Mouse (Mus musculus): ENCODE results near the gene Map3k9. TPM values are rescaled to one million over a fixed set of nuclear protein-coding genes. Genes with fewer than 3 reads are reported as not detected.

The Map3k9 gene
- 13.8 and 16.4 TPM in 2 replicates for polyA plus RNA-seq (2011; ENCODE audit: insufficient read depth, insufficient read length, low read depth, missing spikeins)

DNA sequence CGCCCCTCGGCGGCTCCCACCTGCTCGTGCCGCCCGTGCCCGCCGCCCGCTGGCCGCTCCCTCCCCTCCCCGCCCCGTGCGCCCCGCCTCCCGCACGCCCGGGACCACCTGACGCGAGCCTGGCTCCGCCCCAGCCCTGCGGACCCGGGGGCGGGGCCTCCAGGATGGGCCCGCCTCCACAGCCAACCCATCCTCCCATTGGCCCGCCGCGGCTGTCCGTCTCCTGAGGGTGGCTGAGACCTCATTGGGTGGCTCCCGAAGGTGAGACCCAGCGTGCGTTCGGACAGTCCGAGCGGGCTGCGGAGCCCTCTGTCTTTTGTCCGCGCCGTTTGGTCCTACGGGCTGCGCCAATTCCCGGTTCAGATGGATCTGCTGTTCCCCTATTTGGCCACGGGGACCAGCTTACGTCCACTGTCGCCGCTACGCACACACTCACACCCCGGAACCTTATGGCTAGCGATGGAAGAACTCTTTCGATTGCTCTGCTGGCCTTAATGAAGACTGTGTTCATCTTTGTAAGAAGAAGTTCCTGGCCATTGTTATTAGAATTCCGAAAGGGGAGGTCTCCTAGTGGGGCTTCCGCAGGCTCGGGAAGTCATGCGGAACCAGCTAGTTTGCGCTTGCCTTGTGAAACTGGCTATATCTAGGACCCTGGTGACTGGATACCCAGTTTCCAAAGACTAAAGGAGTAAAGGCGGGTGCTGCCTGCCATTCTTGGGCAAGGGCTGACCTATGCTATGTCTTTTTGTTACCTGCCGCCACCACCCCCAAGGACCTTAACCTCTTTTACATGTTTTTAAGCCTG is at the start of gene Map3k9:
Map3k9 (minus strand) TSS at position 71 of the 805 bp plus-strand sequence.
- no peaks in the 10 kb centered on the region for H3K9me3 ChIP-seq (replicated peaks; ENCODE audit: control insufficient read depth, insufficient read depth, low read length, poor library complexity, severe bottlenecking)
- H3K36me3 ChIP-seq (ENCODE audit: control insufficient read depth, insufficient read depth, low read length, poor library complexity, severe bottlenecking) = no peaks in the 10 kb centered on the region
- TF ChIP-seq CTCF (IDR thresholded peaks at IDR 0.05; ENCODE audit: low read depth, low read length) = no peak
- peak; percentile 90 for TF ChIP-seq POLR2A (IDR thresholded peaks at IDR 0.05; ENCODE audit: insufficient read depth, low read length)
- no peak for TF ChIP-seq EP300 (IDR thresholded peaks at IDR 0.05; ENCODE audit: insufficient read depth, low read depth, low read length)
- H3K4me3 ChIP-seq (ENCODE audit: low read depth, low read length) = peak within 1 kb of the TSS; percentile 81
- no peaks in the 10 kb centered on the region for H3K4me1 ChIP-seq (ENCODE audit: control insufficient read depth, insufficient read depth, low read length)
- peak within 1 kb of the TSS; percentile 72 for H3K27ac ChIP-seq (ENCODE audit: insufficient read depth, low read length)
- H3K9ac ChIP-seq (ENCODE audit: low read depth, poor library complexity, severe bottlenecking) = peak within 1 kb of the TSS; percentile 61
- no peaks in the 10 kb centered on the region for H3K27me3 ChIP-seq (ENCODE audit: control insufficient read depth, insufficient read depth, low read length, poor library complexity, severe bottlenecking)

DNA sequence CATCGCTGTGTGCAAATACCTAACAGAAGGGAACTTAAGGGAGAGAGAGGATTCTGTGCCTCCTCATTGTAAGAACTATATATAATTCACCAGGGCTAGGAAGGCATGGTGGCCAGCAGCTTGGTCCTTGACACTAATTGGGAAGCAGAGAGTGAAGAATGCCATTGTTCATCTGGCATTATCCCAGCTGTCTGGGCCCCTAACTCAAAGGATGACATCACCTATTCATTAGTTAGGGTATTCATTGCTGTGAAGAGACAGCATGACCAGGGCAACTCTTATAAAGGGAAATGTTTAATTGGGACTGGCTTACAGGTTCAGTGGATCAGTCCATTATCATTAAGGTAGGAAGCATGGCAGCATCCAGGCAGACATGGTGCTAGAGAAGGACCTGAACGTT is 47.4 kb upstream of the Map3k9 start:
- no peaks in the 10 kb centered on the region for H3K9me3 ChIP-seq (replicated peaks; ENCODE audit: control insufficient read depth, insufficient read depth, low read length, poor library complexity, severe bottlenecking)
- no peaks in the 10 kb centered on the region for H3K27me3 ChIP-seq (ENCODE audit: control insufficient read depth, insufficient read depth, low read length, poor library complexity, severe bottlenecking)
- H3K4me3 ChIP-seq (ENCODE audit: low read depth, low read length) = no peak overlapping the region
- no peak overlapping the region for H3K27ac ChIP-seq (ENCODE audit: insufficient read depth, low read length)
- no peak overlapping the region for H3K9ac ChIP-seq (ENCODE audit: low read depth, poor library complexity, severe bottlenecking)
- no peaks in the 10 kb centered on the region for H3K36me3 ChIP-seq (ENCODE audit: control insufficient read depth, insufficient read depth, low read length, poor library complexity, severe bottlenecking)
- TF ChIP-seq CTCF (IDR thresholded peaks at IDR 0.05; ENCODE audit: low read depth, low read length) (no peak), POLR2A (IDR thresholded peaks at IDR 0.05; ENCODE audit: insufficient read depth, low read length) (no peak), EP300 (IDR thresholded peaks at IDR 0.05; ENCODE audit: insufficient read depth, low read depth, low read length) (no peak)
- H3K4me1 ChIP-seq (ENCODE audit: control insufficient read depth, insufficient read depth, low read length) = no peaks in the 10 kb centered on the region

- Histone ChIP-seq H3K4me3 (ENCODE audit: low read depth, low read length) (no peak overlapping the region), H3K27me3 (ENCODE audit: control insufficient read depth, insufficient read depth, low read length, poor library complexity, severe bottlenecking) (no peaks in the 10 kb centered on the region), H3K27ac (ENCODE audit: insufficient read depth, low read length) (no peak overlapping the region), H3K4me1 (ENCODE audit: control insufficient read depth, insufficient read depth, low read length) (no peaks in the 10 kb centered on the region), H3K9me3 (replicated peaks; ENCODE audit: control insufficient read depth, insufficient read depth, low read length, poor library complexity, severe bottlenecking) (no peaks in the 10 kb centered on the region), H3K9ac (ENCODE audit: low read depth, poor library complexity, severe bottlenecking) (no peak overlapping the region), H3K36me3 (ENCODE audit: control insufficient read depth, insufficient read depth, low read length, poor library complexity, severe bottlenecking) (no peaks in the 10 kb centered on the region)
- TF ChIP-seq POLR2A (IDR thresholded peaks at IDR 0.05; ENCODE audit: insufficient read depth, low read length) (no peak), CTCF (IDR thresholded peaks at IDR 0.05; ENCODE audit: low read depth, low read length) (no peak), EP300 (IDR thresholded peaks at IDR 0.05; ENCODE audit: insufficient read depth, low read depth, low read length) (no peak)
Measured at GRCm38 (mm10) chr12:81822778-81823480, 42.0 kb upstream of the Map3k9 start.

GRCm38 (mm10) chr12:81822176-81822575 is 41.2 kb upstream of the Map3k9 start:
- no peak overlapping the region for H3K4me3 ChIP-seq (ENCODE audit: low read depth, low read length)
- H3K4me1 ChIP-seq (ENCODE audit: control insufficient read depth, insufficient read depth, low read length) = no peaks in the 10 kb centered on the region
- H3K9ac ChIP-seq (ENCODE audit: low read depth, poor library complexity, severe bottlenecking) = no peak overlapping the region
- no peak overlapping the region for H3K27ac ChIP-seq (ENCODE audit: insufficient read depth, low read length)
- no peaks in the 10 kb centered on the region for H3K27me3 ChIP-seq (ENCODE audit: control insufficient read depth, insufficient read depth, low read length, poor library complexity, severe bottlenecking)
- TF ChIP-seq POLR2A (IDR thresholded peaks at IDR 0.05; ENCODE audit: insufficient read depth, low read length) = no peak
- TF ChIP-seq EP300 (IDR thresholded peaks at IDR 0.05; ENCODE audit: insufficient read depth, low read depth, low read length) = no peak
- TF ChIP-seq CTCF (IDR thresholded peaks at IDR 0.05; ENCODE audit: low read depth, low read length) = no peak
- no peaks in the 10 kb centered on the region for H3K36me3 ChIP-seq (ENCODE audit: control insufficient read depth, insufficient read depth, low read length, poor library complexity, severe bottlenecking)
- H3K9me3 ChIP-seq (replicated peaks; ENCODE audit: control insufficient read depth, insufficient read depth, low read length, poor library complexity, severe bottlenecking) = no peaks in the 10 kb centered on the region

- TF ChIP-seq CTCF (IDR thresholded peaks at IDR 0.05; ENCODE audit: low read depth, low read length) = no peak
- TF ChIP-seq POLR2A (IDR thresholded peaks at IDR 0.05; ENCODE audit: insufficient read depth, low read length) = no peak
- TF ChIP-seq EP300 (IDR thresholded peaks at IDR 0.05; ENCODE audit: insufficient read depth, low read depth, low read length) = no peak
- Histone ChIP-seq H3K27ac (ENCODE audit: insufficient read depth, low read length) (no peak overlapping the region), H3K36me3 (ENCODE audit: control insufficient read depth, insufficient read depth, low read length, poor library complexity, severe bottlenecking) (no peaks in the 10 kb centered on the region), H3K4me1 (ENCODE audit: control insufficient read depth, insufficient read depth, low read length) (no peaks in the 10 kb centered on the region), H3K4me3 (ENCODE audit: low read depth, low read length) (no peak overlapping the region), H3K9ac (ENCODE audit: low read depth, poor library complexity, severe bottlenecking) (no peak overlapping the region), H3K9me3 (replicated peaks; ENCODE audit: control insufficient read depth, insufficient read depth, low read length, poor library complexity, severe bottlenecking) (no peaks in the 10 kb centered on the region), H3K27me3 (ENCODE audit: control insufficient read depth, insufficient read depth, low read length, poor library complexity, severe bottlenecking) (no peaks in the 10 kb centered on the region)
Measured at GRCm38 (mm10) chr12:81820700-81821099, 39.7 kb upstream of the Map3k9 start.

DNA sequence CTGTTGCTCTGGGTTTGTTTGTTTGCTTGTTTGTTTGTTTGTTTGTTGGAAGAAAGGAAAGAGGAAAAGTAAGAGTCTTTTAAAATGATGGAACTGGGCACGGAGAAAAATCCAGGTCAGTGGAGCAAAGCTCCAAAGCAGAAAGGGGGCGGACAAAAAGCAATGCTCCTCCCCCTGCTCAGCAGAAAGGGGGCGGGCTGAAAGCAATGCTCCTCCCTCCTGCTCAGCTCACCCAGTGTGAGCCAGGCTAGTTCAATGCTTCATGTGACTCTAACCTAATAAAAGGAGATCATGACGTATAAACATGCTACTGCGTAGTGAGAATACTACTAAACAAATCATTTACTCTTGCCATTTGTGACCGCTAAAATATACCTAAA is 36.1 kb upstream of the Map3k9 start:
- Histone ChIP-seq H3K27me3 (ENCODE audit: control insufficient read depth, insufficient read depth, low read length, poor library complexity, severe bottlenecking) (no peaks in the 10 kb centered on the region), H3K9ac (ENCODE audit: low read depth, poor library complexity, severe bottlenecking) (peak overlapping the region; percentile 49; the same call in 1 of the 2 replicates), H3K9me3 (replicated peaks; ENCODE audit: control insufficient read depth, insufficient read depth, low read length, poor library complexity, severe bottlenecking) (no peaks in the 10 kb centered on the region), H3K27ac (ENCODE audit: insufficient read depth, low read length) (peak overlapping the region; percentile 98), H3K4me1 (ENCODE audit: control insufficient read depth, insufficient read depth, low read length) (no peaks in the 10 kb centered on the region), H3K4me3 (ENCODE audit: low read depth, low read length) (peak overlapping the region; percentile 62), H3K36me3 (ENCODE audit: control insufficient read depth, insufficient read depth, low read length, poor library complexity, severe bottlenecking) (no peaks in the 10 kb centered on the region)
- TF ChIP-seq EP300 (IDR thresholded peaks at IDR 0.05; ENCODE audit: insufficient read depth, low read depth, low read length) (no peak), POLR2A (IDR thresholded peaks at IDR 0.05; ENCODE audit: insufficient read depth, low read length) (peak; percentile 38)

Data from ES-Bruce4 (cell line).